Mouse (Mus musculus): Measurements from ENCODE around the gene Tfap2a. TPM values are rescaled to one million over a fixed set of nuclear protein-coding genes. Genes with fewer than 3 reads are reported as not detected.

The Tfap2a gene
- polyA plus RNA-seq, 1 experiment = 5.1 TPM

DNA sequence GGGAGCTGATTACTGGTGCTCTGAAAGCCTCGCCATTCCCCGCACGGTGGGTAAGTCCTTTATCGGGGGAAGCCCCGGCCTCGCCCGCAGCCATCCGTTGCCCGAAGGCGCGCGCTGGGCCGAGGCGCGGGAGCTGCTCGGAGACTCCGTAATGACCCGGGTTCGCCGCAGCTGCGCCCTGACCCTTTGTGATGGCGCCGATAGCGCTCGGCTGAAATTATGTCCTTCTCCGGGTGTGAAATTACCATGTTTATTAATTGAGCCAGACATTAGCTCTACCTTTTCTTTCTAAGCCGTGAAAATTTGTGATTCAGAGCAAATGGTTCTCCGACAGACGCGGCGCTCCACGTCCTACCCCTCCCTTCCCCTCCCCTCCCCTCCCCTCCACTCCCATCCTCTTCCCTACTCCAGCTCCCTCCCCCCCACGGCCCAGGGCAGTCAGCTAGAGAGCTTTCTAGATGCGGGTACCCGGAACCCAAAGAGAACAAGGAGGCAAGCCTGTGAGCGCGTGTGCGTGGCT lies 34.1 kb downstream of the Tfap2a start:
- WGBS = 1% methylated on average over 38 of the region's 38 CpGs
- Histone ChIP-seq H3K4me1 (ENCODE audit: control insufficient read depth, insufficient read depth, low read length) (no peaks in the 10 kb centered on the region), H3K27ac (ENCODE audit: insufficient read depth, low read length) (no peak overlapping the region), H3K4me3 (replicated peaks; ENCODE audit: insufficient read depth, low read depth, low read length) (no peak overlapping the region), H3K27me3 (ENCODE audit: control insufficient read depth, insufficient read depth, low read length) (peaks cover 9% of the 10 kb centered on the region; the same call in 1 of the 2 replicates)
- TF ChIP-seq POLR2A (IDR thresholded peaks at IDR 0.05; ENCODE audit: borderline replicate concordance, insufficient read depth, low read length) (no peak), CTCF (IDR thresholded peaks at IDR 0.05; ENCODE audit: borderline replicate concordance, insufficient read depth, low read depth, low read length) (no peak)
- no peak for DNase-seq

DNA sequence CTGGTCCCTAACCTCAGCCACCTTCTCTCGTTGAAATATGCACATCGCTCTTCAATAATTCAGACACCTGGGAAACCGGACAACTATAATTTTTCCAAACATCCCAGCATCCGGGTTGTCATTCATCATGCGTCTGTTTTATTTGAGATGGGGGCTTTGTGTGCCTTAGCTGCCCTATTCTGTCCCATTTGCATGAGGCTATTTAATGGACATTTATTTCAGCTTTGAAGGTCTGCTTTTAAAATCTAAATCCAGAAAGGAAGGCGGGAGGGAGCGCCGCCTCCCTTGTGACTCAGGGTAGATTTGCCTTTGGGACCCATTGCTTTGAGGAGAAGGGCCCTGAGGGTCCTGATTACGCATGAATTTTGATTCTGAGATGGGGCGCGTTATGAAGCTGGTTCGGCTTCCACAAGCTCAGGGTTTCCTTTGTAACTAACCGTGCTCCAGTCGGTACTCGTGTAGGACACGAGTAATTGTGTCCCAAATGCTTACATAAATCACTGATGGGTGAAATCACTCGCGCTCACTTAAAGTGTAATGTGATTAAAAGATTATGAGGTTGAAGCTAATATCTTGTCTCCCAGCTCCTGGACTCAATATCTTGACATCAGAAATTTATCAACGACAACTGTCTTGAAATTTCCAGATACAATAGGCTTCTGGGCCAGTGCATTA lies 34.9 kb downstream of the Tfap2a start:
- DNase-seq = no peak
- Histone ChIP-seq H3K27ac (ENCODE audit: insufficient read depth, low read length) (no peak overlapping the region), H3K4me3 (replicated peaks; ENCODE audit: insufficient read depth, low read depth, low read length) (no peak overlapping the region), H3K4me1 (ENCODE audit: control insufficient read depth, insufficient read depth, low read length) (no peaks in the 10 kb centered on the region), H3K27me3 (ENCODE audit: control insufficient read depth, insufficient read depth, low read length) (peaks cover 9% of the 10 kb centered on the region; the same call in 1 of the 2 replicates)
- TF ChIP-seq POLR2A (IDR thresholded peaks at IDR 0.05; ENCODE audit: borderline replicate concordance, insufficient read depth, low read length) = no peak
- WGBS = 4% methylated on average over 19 of the region's 19 CpGs

GRCm38 (mm10) chr13:40702361-40703122 lies 35.6 kb downstream of the Tfap2a start:
- TF ChIP-seq CTCF (IDR thresholded peaks at IDR 0.05; ENCODE audit: borderline replicate concordance, insufficient read depth, low read depth, low read length) (no peak), POLR2A (IDR thresholded peaks at IDR 0.05; ENCODE audit: borderline replicate concordance, insufficient read depth, low read length) (no peak)
- 5% methylated on average over 30 of the region's 30 CpGs for WGBS
- no peak overlapping the region for H3K27ac ChIP-seq (ENCODE audit: insufficient read depth, low read length)
- no peak for DNase-seq
- no peaks in the 10 kb centered on the region for H3K4me1 ChIP-seq (ENCODE audit: control insufficient read depth, insufficient read depth, low read length)
- no peak overlapping the region for H3K4me3 ChIP-seq (replicated peaks; ENCODE audit: insufficient read depth, low read depth, low read length)
- peaks cover 9% of the 10 kb centered on the region; the same call in 1 of the 2 replicates for H3K27me3 ChIP-seq (ENCODE audit: control insufficient read depth, insufficient read depth, low read length)

DNA sequence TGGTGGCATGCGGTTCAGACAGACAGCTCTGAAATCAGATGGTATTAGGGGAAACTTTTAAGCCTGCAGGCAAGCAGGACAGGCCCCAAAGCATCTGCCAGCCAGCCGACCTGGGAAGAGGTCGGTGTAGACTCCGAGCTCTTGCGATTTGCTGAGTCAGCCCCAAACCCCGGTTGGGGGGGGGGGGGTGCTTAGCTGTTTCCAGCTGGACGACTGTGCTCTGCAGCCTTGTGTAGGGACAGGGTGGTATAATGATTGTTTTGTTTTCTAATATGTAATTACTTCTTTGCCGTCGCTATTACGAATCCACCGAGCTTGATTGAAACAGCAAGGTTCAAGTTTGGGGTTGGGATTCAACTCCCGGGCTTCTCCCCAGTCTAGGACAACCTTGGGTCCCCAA lies 36.5 kb downstream of the Tfap2a start:
- TF ChIP-seq CTCF (IDR thresholded peaks at IDR 0.05; ENCODE audit: borderline replicate concordance, insufficient read depth, low read depth, low read length) (no peak), POLR2A (IDR thresholded peaks at IDR 0.05; ENCODE audit: borderline replicate concordance, insufficient read depth, low read length) (no peak)
- DNase-seq = no peak
- WGBS = 6% methylated on average over 12 of the region's 12 CpGs
- Histone ChIP-seq H3K4me1 (ENCODE audit: control insufficient read depth, insufficient read depth, low read length) (no peaks in the 10 kb centered on the region), H3K27me3 (ENCODE audit: control insufficient read depth, insufficient read depth, low read length) (peaks cover 9% of the 10 kb centered on the region; the same call in 1 of the 2 replicates), H3K4me3 (replicated peaks; ENCODE audit: insufficient read depth, low read depth, low read length) (no peak overlapping the region), H3K27ac (ENCODE audit: insufficient read depth, low read length) (no peak overlapping the region)

- WGBS = 91% methylated on average over 3 of the region's 3 CpGs
- TF ChIP-seq POLR2A (IDR thresholded peaks at IDR 0.05; ENCODE audit: borderline replicate concordance, insufficient read depth, low read length) (no peak), CTCF (IDR thresholded peaks at IDR 0.05; ENCODE audit: borderline replicate concordance, insufficient read depth, low read depth, low read length) (no peak)
- Histone ChIP-seq H3K4me1 (ENCODE audit: control insufficient read depth, insufficient read depth, low read length) (no peaks in the 10 kb centered on the region), H3K4me3 (replicated peaks; ENCODE audit: insufficient read depth, low read depth, low read length) (no peak overlapping the region), H3K27me3 (ENCODE audit: control insufficient read depth, insufficient read depth, low read length) (no peaks in the 10 kb centered on the region), H3K27ac (ENCODE audit: insufficient read depth, low read length) (no peak overlapping the region)
- DNase-seq = no peak
These were observed 52.4 kb downstream of the Tfap2a start for GRCm38 (mm10) chr13:40685790-40686189.

- WGBS = 46% methylated on average over 4 of the region's 4 CpGs
- no peak overlapping the region for H3K4me3 ChIP-seq (replicated peaks; ENCODE audit: insufficient read depth, low read depth, low read length)
- H3K27ac ChIP-seq (ENCODE audit: insufficient read depth, low read length) = no peak overlapping the region
- TF ChIP-seq CTCF (IDR thresholded peaks at IDR 0.05; ENCODE audit: borderline replicate concordance, insufficient read depth, low read depth, low read length) (no peak), POLR2A (IDR thresholded peaks at IDR 0.05; ENCODE audit: borderline replicate concordance, insufficient read depth, low read length) (no peak)
- H3K27me3 ChIP-seq (ENCODE audit: control insufficient read depth, insufficient read depth, low read length) = no peaks in the 10 kb centered on the region
- DNase-seq = no peak
- no peaks in the 10 kb centered on the region for H3K4me1 ChIP-seq (ENCODE audit: control insufficient read depth, insufficient read depth, low read length)
These were observed 61.4 kb downstream of the Tfap2a start for GRCm38 (mm10) chr13:40676730-40677129.

Other genes starting within 250 kb of the Tfap2a start
- 2.3 and 2.5 TPM in 2 replicates for gene Gcnt2, start 121.4 kb upstream of the Tfap2a start, polyA plus RNA-seq (2012; rRNA removed)

All from cerebellum, adult 2 months (tissue).